Mouse (Mus musculus): ENCODE data around the gene Slc15a4. TPM values are rescaled to one million over a fixed set of nuclear protein-coding genes. Genes with fewer than 3 reads are reported as not detected.
A peak's percentile ranks its signal among the peaks of the same experiment; 100 is the strongest.

The Slc15a4 gene
- polyA plus RNA-seq, 1 experiment from 2014 or later, result 21.2 TPM

- Histone ChIP-seq H3K27me3 (no peaks in the 10 kb centered on the region; the same call in 1 of the 2 replicates), H3K36me3 (ENCODE audit: poor library complexity, severe bottlenecking) (no peaks in the 10 kb centered on the region), H3K4me2 (peak overlapping the region; percentile 98), H3K4me3 (peak overlapping the region; percentile 92), H3K27ac (peak overlapping the region; percentile 63), H3K4me1 (peaks cover 33% of the 10 kb centered on the region), H3K9ac (peak overlapping the region; percentile 98), H3K9me3 (replicated peaks) (no peaks in the 10 kb centered on the region)
- ATAC-seq, result peak; percentile 96
- WGBS, result under 1% methylated on average over 86 of the region's 91 CpGs
Observed at GRCm38 (mm10) chr5:127616884-127617635, 15.6 kb downstream of the Slc15a4 start.

- H3K9me3 ChIP-seq (replicated peaks), result no peaks in the 10 kb centered on the region
- 24% methylated on average over 5 of the region's 5 CpGs for WGBS
- no peaks in the 10 kb centered on the region; the same call in 1 of the 2 replicates for H3K27me3 ChIP-seq
- H3K36me3 ChIP-seq (ENCODE audit: poor library complexity, severe bottlenecking), result no peaks in the 10 kb centered on the region
- no peak for ATAC-seq
- H3K4me1 ChIP-seq, result peaks cover 40% of the 10 kb centered on the region
- no peak overlapping the region for H3K27ac ChIP-seq
- peak overlapping the region; percentile 92 for H3K4me3 ChIP-seq
- H3K9ac ChIP-seq, result peak overlapping the region; percentile 98
- peak overlapping the region; percentile 98 for H3K4me2 ChIP-seq
Observed at GRCm38 (mm10) chr5:127616151-127616550, 16.5 kb downstream of the Slc15a4 start.

- H3K27ac ChIP-seq, result no peak overlapping the region
- 83% methylated on average over 3 of the region's 3 CpGs for WGBS
- H3K4me2 ChIP-seq, result peak overlapping the region; percentile 98
- H3K9me3 ChIP-seq (replicated peaks), result no peaks in the 10 kb centered on the region
- H3K4me3 ChIP-seq, result peak overlapping the region; percentile 92
- H3K4me1 ChIP-seq, result peaks cover 47% of the 10 kb centered on the region
- H3K27me3 ChIP-seq, result no peaks in the 10 kb centered on the region; the same call in 1 of the 2 replicates
- no peaks in the 10 kb centered on the region for H3K36me3 ChIP-seq (ENCODE audit: poor library complexity, severe bottlenecking)
- H3K9ac ChIP-seq, result peak overlapping the region; percentile 98
- ATAC-seq, result no peak
Observed at GRCm38 (mm10) chr5:127615459-127615858, 17.2 kb downstream of the Slc15a4 start.

DNA sequence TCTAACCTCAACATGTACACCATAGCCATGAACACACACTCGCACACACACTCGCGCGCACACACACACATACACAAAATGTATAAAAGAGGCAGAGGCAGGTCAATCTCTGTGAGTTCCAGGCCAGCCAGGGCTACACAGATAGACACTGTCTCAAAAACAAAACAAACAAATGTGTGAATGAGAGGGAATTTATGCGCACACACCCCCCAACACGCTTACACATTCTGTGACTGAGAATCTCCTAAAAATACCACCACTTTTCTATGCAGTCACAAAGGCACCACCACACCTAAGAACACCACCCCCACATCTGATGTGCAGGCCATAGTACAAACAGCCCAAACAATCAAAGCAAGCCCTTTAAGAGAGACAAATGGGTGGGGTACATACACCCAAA is 20.3 kb downstream of the Slc15a4 start:
- Histone ChIP-seq H3K36me3 (ENCODE audit: poor library complexity, severe bottlenecking) (peaks cover 14% of the 10 kb centered on the region), H3K4me1 (peaks cover 47% of the 10 kb centered on the region)

GRCm38 (mm10) chr5:127611881-127612280 is 20.8 kb downstream of the Slc15a4 start:
- Histone ChIP-seq H3K27me3 (no peaks in the 10 kb centered on the region), H3K4me2 (no peak overlapping the region), H3K9ac (0 out of 2 replicates have a peak overlapping the region, but pooled peaks have one; percentile 34), H3K4me3 (no peak overlapping the region), H3K4me1 (peaks cover 47% of the 10 kb centered on the region), H3K27ac (no peak overlapping the region), H3K36me3 (ENCODE audit: poor library complexity, severe bottlenecking) (peaks cover 19% of the 10 kb centered on the region), H3K9me3 (replicated peaks) (no peaks in the 10 kb centered on the region)
- ATAC-seq, result no peak
- WGBS, result 91% methylated on average over 1 of the region's 1 CpGs

More for the DNA sequence above, 20.3 kb downstream of the Slc15a4 start:
- Histone ChIP-seq H3K4me2 (no peak overlapping the region), H3K4me3 (no peak overlapping the region), H3K9ac (no peak overlapping the region), H3K9me3 (replicated peaks) (no peaks in the 10 kb centered on the region), H3K27me3 (no peaks in the 10 kb centered on the region), H3K27ac (no peak overlapping the region)
- no peak for ATAC-seq
- 98% methylated on average over 6 of the region's 6 CpGs for WGBS

DNA sequence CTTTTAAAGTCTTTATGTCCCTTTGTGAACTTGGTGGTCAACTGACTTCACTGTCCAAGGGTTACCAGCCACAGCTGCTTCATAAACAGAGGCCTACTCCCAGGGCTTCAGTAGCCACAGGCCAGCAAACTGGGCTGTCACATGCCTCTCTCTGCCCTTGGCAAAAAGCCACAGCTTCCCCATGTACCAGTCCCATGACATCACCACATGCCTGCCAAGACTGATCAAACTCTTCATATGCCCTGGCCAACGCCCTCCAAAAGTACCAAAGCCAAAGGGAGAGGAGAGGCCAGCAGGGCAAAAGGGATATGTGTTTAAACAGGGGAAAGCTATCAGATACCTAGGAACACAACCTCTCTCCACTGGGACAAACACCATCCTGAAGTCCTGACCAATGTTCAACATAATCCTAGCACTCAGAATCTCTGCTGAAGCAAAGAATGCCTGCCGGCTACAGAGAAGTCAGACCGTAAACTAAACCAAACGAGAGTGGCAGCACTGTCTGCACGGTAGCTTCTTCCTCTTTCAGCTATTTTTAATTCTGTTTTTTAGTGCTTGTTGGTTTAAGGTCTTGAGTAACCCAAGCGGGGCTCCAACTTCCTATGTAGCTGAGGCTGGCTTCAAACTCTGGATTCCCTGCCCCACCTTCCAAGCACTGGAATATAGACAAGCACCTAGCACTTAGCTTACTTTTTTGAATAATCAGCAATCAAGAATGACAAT is 21.7 kb downstream of the Slc15a4 start:
- 84% methylated on average over 6 of the region's 6 CpGs for WGBS
- H3K9ac ChIP-seq, result no peak overlapping the region
- ATAC-seq, result no peak

GRCm38 (mm10) chr5:127609191-127609714 is 23.4 kb downstream of the Slc15a4 start:
- Histone ChIP-seq H3K4me1 (peaks cover 25% of the 10 kb centered on the region), H3K36me3 (ENCODE audit: poor library complexity, severe bottlenecking) (peaks cover 38% of the 10 kb centered on the region), H3K9ac (no peak overlapping the region), H3K4me3 (no peak overlapping the region), H3K4me2 (no peak overlapping the region), H3K27me3 (no peaks in the 10 kb centered on the region), H3K27ac (no peak overlapping the region), H3K9me3 (replicated peaks) (no peaks in the 10 kb centered on the region)
- no peak for ATAC-seq
- WGBS, result 90% methylated on average over 7 of the region's 7 CpGs

More for the DNA sequence above, 21.7 kb downstream of the Slc15a4 start:
- no peak overlapping the region for H3K4me2 ChIP-seq
- peaks cover 42% of the 10 kb centered on the region for H3K4me1 ChIP-seq
- no peak overlapping the region for H3K27ac ChIP-seq
- H3K27me3 ChIP-seq, result no peaks in the 10 kb centered on the region
- H3K36me3 ChIP-seq (ENCODE audit: poor library complexity, severe bottlenecking), result peaks cover 25% of the 10 kb centered on the region
- no peak overlapping the region for H3K4me3 ChIP-seq
- H3K9me3 ChIP-seq (replicated peaks), result no peaks in the 10 kb centered on the region

GRCm38 (mm10) chr5:127607507-127607906 is 25.2 kb downstream of the Slc15a4 start:
- H3K27ac ChIP-seq, result no peak overlapping the region
- no peak overlapping the region for H3K4me2 ChIP-seq
- H3K27me3 ChIP-seq, result no peaks in the 10 kb centered on the region
- no peak for ATAC-seq
- H3K4me1 ChIP-seq, result peaks cover 14% of the 10 kb centered on the region
- no peak overlapping the region for H3K9ac ChIP-seq
- no peaks in the 10 kb centered on the region for H3K9me3 ChIP-seq (replicated peaks)
- 88% methylated on average over 2 of the region's 2 CpGs for WGBS
- no peak overlapping the region for H3K4me3 ChIP-seq
- H3K36me3 ChIP-seq (ENCODE audit: poor library complexity, severe bottlenecking), result peaks cover 56% of the 10 kb centered on the region

- Histone ChIP-seq H3K9me3 (replicated peaks) (no peaks in the 10 kb centered on the region), H3K36me3 (ENCODE audit: poor library complexity, severe bottlenecking) (peaks cover 91% of the 10 kb centered on the region), H3K27ac (no peak overlapping the region), H3K4me1 (no peaks in the 10 kb centered on the region), H3K27me3 (no peaks in the 10 kb centered on the region), H3K4me3 (no peak overlapping the region), H3K4me2 (no peak overlapping the region), H3K9ac (no peak overlapping the region)
- WGBS, result 97% methylated on average over 5 of the region's 5 CpGs
- ATAC-seq, result no peak
Observed at GRCm38 (mm10) chr5:127602996-127603395, 29.7 kb downstream of the Slc15a4 start.

GRCm38 (mm10) chr5:127596862-127597261 is 35.8 kb downstream of the Slc15a4 start:
- Histone ChIP-seq H3K9ac (no peak overlapping the region), H3K4me3 (no peak overlapping the region), H3K4me1 (no peaks in the 10 kb centered on the region), H3K27ac (no peak overlapping the region), H3K9me3 (replicated peaks) (no peaks in the 10 kb centered on the region), H3K36me3 (ENCODE audit: poor library complexity, severe bottlenecking) (peaks cover 96% of the 10 kb centered on the region), H3K27me3 (no peaks in the 10 kb centered on the region), H3K4me2 (no peak overlapping the region)
- 95% methylated on average over 7 of the region's 7 CpGs for WGBS
- ATAC-seq, result no peak

- no peak for ATAC-seq
- Histone ChIP-seq H3K27me3 (no peaks in the 10 kb centered on the region), H3K27ac (no peak overlapping the region), H3K4me3 (no peak overlapping the region), H3K9me3 (replicated peaks) (no peaks in the 10 kb centered on the region), H3K4me1 (no peaks in the 10 kb centered on the region), H3K4me2 (no peak overlapping the region), H3K36me3 (ENCODE audit: poor library complexity, severe bottlenecking) (peaks cover 86% of the 10 kb centered on the region), H3K9ac (no peak overlapping the region)
- 91% methylated on average over 3 of the region's 3 CpGs for WGBS
Observed at GRCm38 (mm10) chr5:127595676-127596075, 37.0 kb downstream of the Slc15a4 start.

GRCm38 (mm10) chr5:127592854-127593253 is 39.8 kb downstream of the Slc15a4 start:
- WGBS, result 78% methylated on average over 6 of the region's 6 CpGs
- peaks cover 62% of the 10 kb centered on the region for H3K36me3 ChIP-seq (ENCODE audit: poor library complexity, severe bottlenecking)
- no peak for ATAC-seq

More at GRCm38 (mm10) chr5:127592854-127593253, 39.8 kb downstream of the Slc15a4 start:
- Histone ChIP-seq H3K9ac (no peak overlapping the region), H3K4me2 (no peak overlapping the region), H3K4me3 (no peak overlapping the region), H3K4me1 (no peaks in the 10 kb centered on the region), H3K27me3 (no peaks in the 10 kb centered on the region), H3K9me3 (replicated peaks) (no peaks in the 10 kb centered on the region), H3K27ac (no peak overlapping the region)
